Mouse (Mus musculus): ENCODE measurements around the gene Art1. TPM values are rescaled to one million over a fixed set of nuclear protein-coding genes. Genes with fewer than 3 reads are reported as not detected.

Art1 gene
- total RNA-seq (2012; rRNA removed) (not detected in 2 replicates), polyA plus RNA-seq (2012; ENCODE audit: insufficient read depth in 1 of 2, insufficient read length in 2 of 2, low read depth in 1 of 2, low replicate concordance in 2 of 2, missing spikeins in 1 of 2) (not detected)

GRCm38 (mm10) chr7:102101487-102101886, at the start of gene Art1:
Art1 (plus strand) TSS chr7:102101743.
- TF ChIP-seq MYB (IDR thresholded peaks at IDR 0.05; ENCODE audit: low read depth, low read length) (no peak), NELFE (IDR thresholded peaks at IDR 0.05; ENCODE audit: low read depth, low read length) (no peak), GATA1 (IDR thresholded peaks at IDR 0.05; ENCODE audit: low read depth, low read length) (no peak), ZC3H11A (IDR thresholded peaks at IDR 0.05; ENCODE audit: low read depth, low read length) (no peak), TAL1 (IDR thresholded peaks at IDR 0.05; ENCODE audit: low read length) (no peak), TCF12 (IDR thresholded peaks at IDR 0.05; ENCODE audit: low read depth, low read length) (no peak), EP300 (IDR thresholded peaks at IDR 0.05; ENCODE audit: low read depth in 1 of 2, low read length in 2 of 2) (no peak), MYC (IDR thresholded peaks at IDR 0.05; ENCODE audit: low read depth, low read length) (no peak), RAD21 (IDR thresholded peaks at IDR 0.05; ENCODE audit: low read depth, low read length) (no peak), TBP (IDR thresholded peaks at IDR 0.05; ENCODE audit: low read depth, low read length) (no peak), USF2 (IDR thresholded peaks at IDR 0.05; ENCODE audit: borderline replicate concordance in 1 of 2, insufficient read depth in 1 of 2, low read depth in 1 of 2, low read length in 2 of 2) (no peak), MXI1 (IDR thresholded peaks at IDR 0.05; ENCODE audit: low read depth, low read length) (no peak), ZKSCAN1 (IDR thresholded peaks at IDR 0.05; ENCODE audit: low read depth, low read length) (no peak), NRF1 (IDR thresholded peaks at IDR 0.05; ENCODE audit: insufficient read depth, low read depth, low read length, poor library complexity, severe bottlenecking) (no peak), ZNF384 (IDR thresholded peaks at IDR 0.05; ENCODE audit: low read depth, low read length) (no peak)
- Histone ChIP-seq H3K4me3 (ENCODE audit: control insufficient read depth in 1 of 2, insufficient read depth in 1 of 2, low read depth in 2 of 2, low read length in 2 of 2) (no peak within 1 kb of the TSS), H3K27me3 (ENCODE audit: control insufficient read depth in 1 of 2, insufficient read depth in 2 of 2, low read length in 2 of 2) (no peaks in the 10 kb centered on the region; a peak in 1 of 4 replicates), H3K79me2 (ENCODE audit: control insufficient read depth, insufficient read depth, low read length, poor library complexity) (no peaks in the 10 kb centered on the region), H3K9ac (ENCODE audit: control insufficient read depth, low read depth, low read length, poor library complexity, severe bottlenecking) (no peak within 1 kb of the TSS), H3K36me3 (ENCODE audit: control insufficient read depth in 1 of 2, insufficient read depth in 2 of 2, low read length in 2 of 2) (peaks cover 0 to 3% of the 10 kb centered on the region in 2 experiments; a peak in 1 of 4 replicates), H3K27ac (ENCODE audit: control insufficient read depth, low read depth, low read length) (no peak within 1 kb of the TSS), H3K4me1 (ENCODE audit: control insufficient read depth in 1 of 2, insufficient read depth in 2 of 2, low read length in 2 of 2) (peaks cover 6 to 9% of the 10 kb centered on the region in 2 experiments), H3K9me3 (replicated peaks; ENCODE audit: insufficient read depth, low read length) (no peaks in the 10 kb centered on the region)
- DNase-seq (ENCODE audit: low read depth, low spot score), result no peak

GRCm38 (mm10) chr7:102061353-102061752, 40.2 kb upstream of the Art1 start:
- no peak overlapping the region for H3K27ac ChIP-seq (ENCODE audit: control insufficient read depth, low read depth, low read length)
- H3K36me3 ChIP-seq (ENCODE audit: control insufficient read depth in 1 of 2, insufficient read depth in 2 of 2, low read length in 2 of 2), result peaks cover 1 to 28% of the 10 kb centered on the region in 2 experiments
- H3K9ac ChIP-seq (ENCODE audit: control insufficient read depth, low read depth, low read length, poor library complexity, severe bottlenecking), result no peak overlapping the region
- H3K79me2 ChIP-seq (ENCODE audit: control insufficient read depth, insufficient read depth, low read length, poor library complexity), result peaks cover 21% of the 10 kb centered on the region
- no peaks in the 10 kb centered on the region for H3K9me3 ChIP-seq (replicated peaks; ENCODE audit: insufficient read depth, low read length)
- DNase-seq (ENCODE audit: low read depth, low spot score), result peak; percentile 44
- H3K27me3 ChIP-seq (ENCODE audit: control insufficient read depth in 1 of 2, insufficient read depth in 2 of 2, low read length in 2 of 2), result no peaks in the 10 kb centered on the region
- no peak overlapping the region for H3K4me3 ChIP-seq (ENCODE audit: control insufficient read depth in 1 of 2, insufficient read depth in 1 of 2, low read depth in 2 of 2, low read length in 2 of 2)
- peaks cover 7 to 10% of the 10 kb centered on the region in 2 experiments for H3K4me1 ChIP-seq (ENCODE audit: control insufficient read depth in 1 of 2, insufficient read depth in 2 of 2, low read length in 2 of 2)
- peak; percentile 74 for TF ChIP-seq GATA1 (IDR thresholded peaks at IDR 0.05; ENCODE audit: low read depth, low read length)
- TF ChIP-seq TCF12 (IDR thresholded peaks at IDR 0.05; ENCODE audit: low read depth, low read length), result peak; percentile 54; the same call in 1 of the 2 replicates
- TF ChIP-seq POLR2AphosphoS5 (IDR thresholded peaks at IDR 0.05; ENCODE audit: borderline replicate concordance, low read depth, low read length), result no peak
- TF ChIP-seq MAFK (IDR thresholded peaks at IDR 0.05; ENCODE audit: borderline replicate concordance, low read depth, low read length), result no peak
- no peak for TF ChIP-seq POLR2AphosphoS2 (IDR thresholded peaks at IDR 0.05; ENCODE audit: low read length)
- TF ChIP-seq TAL1 (IDR thresholded peaks at IDR 0.05; ENCODE audit: low read length), result no peak
- no peak for TF ChIP-seq JUND (IDR thresholded peaks at IDR 0.05; ENCODE audit: low read depth, low read length)
- TF ChIP-seq RCOR1 (IDR thresholded peaks at IDR 0.05; ENCODE audit: low read depth, low read length), result peak; percentile 32; the same call in 1 of the 2 replicates
- peak; percentile 59; the same call in 1 of the 2 replicates for TF ChIP-seq MYC (IDR thresholded peaks at IDR 0.05; ENCODE audit: low read depth, low read length)
- no peak for TF ChIP-seq ELF1 (IDR thresholded peaks at IDR 0.05; ENCODE audit: low read depth, low read length)
- peak; percentile 37; the same call in 1 of the 2 replicates for TF ChIP-seq ETS1 (IDR thresholded peaks at IDR 0.05; ENCODE audit: low read depth, low read length)
- no peak for TF ChIP-seq MEF2A (IDR thresholded peaks at IDR 0.05; ENCODE audit: extremely low read depth, insufficient replicate concordance, low read depth, low read length, poor library complexity, severe bottlenecking)
- no peak for TF ChIP-seq CTCF (IDR thresholded peaks at IDR 0.05 in 2 of 3, conservative IDR thresholded peaks at IDR 0.05 in 1 of 3; ENCODE audit: control insufficient read depth in 1 of 3, insufficient read depth in 1 of 3, low read depth in 2 of 3, low read length in 3 of 3, poor library complexity in 1 of 3, severe bottlenecking in 1 of 3)
- TF ChIP-seq CHD1 (IDR thresholded peaks at IDR 0.05; ENCODE audit: low read depth, low read length), result no peak
- TF ChIP-seq GABPA (IDR thresholded peaks at IDR 0.05; ENCODE audit: low read depth, low read length), result no peak
- no peak for TF ChIP-seq MAZ (IDR thresholded peaks at IDR 0.05; ENCODE audit: low read depth, low read length)
- no peak for TF ChIP-seq ZKSCAN1 (IDR thresholded peaks at IDR 0.05; ENCODE audit: low read depth, low read length)
- no peak for TF ChIP-seq RAD21 (IDR thresholded peaks at IDR 0.05; ENCODE audit: low read depth, low read length)
- TF ChIP-seq BHLHE40 (IDR thresholded peaks at IDR 0.05; ENCODE audit: borderline replicate concordance, low read depth, low read length), result no peak
- TF ChIP-seq EP300 (IDR thresholded peaks at IDR 0.05; ENCODE audit: low read depth in 1 of 2, low read length in 2 of 2), result peak in 1 of 2 experiments; percentile 49; a peak in 1 of 4 replicates
- no peak for TF ChIP-seq SIN3A (IDR thresholded peaks at IDR 0.05; ENCODE audit: low read length)
- no peak for TF ChIP-seq NRF1 (IDR thresholded peaks at IDR 0.05; ENCODE audit: insufficient read depth, low read depth, low read length, poor library complexity, severe bottlenecking)

Data from MEL (cell line).